Mouse (Mus musculus): Measurements from ENCODE around the gene Spam1.

Spam1 gene

DNA sequence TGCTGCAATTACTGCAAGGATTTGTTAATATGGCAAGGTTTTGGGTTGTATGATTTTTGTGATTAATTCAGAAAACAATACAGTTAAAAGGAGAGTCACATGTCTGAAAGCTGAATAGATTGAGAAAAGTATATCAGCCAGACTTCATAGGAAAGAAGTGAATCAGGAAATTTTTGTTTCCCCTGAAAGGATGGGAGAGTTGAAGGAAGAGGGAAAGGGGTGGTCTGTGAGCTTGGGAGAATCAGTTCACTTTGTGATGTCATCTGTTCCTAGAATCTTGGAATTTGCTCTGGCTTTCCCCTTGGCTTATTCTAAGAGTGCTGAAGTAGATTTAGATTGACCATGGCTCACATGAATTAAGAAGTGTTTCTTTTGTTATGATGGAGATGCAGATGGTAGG lies at the start of gene Spam1:
Gene Spam1, plus strand, starts transcription at position 301 of the 400 bp plus-strand sequence.
- in situ Hi-C loops (cut with MboI; ENCODE audit: low pct_unique_long_range_greater_than_20kb in 1 of 2, low sequenced_read_pairs in 2 of 2, unreplicated experiment in 1 of 2) = no loop called here

DNA sequence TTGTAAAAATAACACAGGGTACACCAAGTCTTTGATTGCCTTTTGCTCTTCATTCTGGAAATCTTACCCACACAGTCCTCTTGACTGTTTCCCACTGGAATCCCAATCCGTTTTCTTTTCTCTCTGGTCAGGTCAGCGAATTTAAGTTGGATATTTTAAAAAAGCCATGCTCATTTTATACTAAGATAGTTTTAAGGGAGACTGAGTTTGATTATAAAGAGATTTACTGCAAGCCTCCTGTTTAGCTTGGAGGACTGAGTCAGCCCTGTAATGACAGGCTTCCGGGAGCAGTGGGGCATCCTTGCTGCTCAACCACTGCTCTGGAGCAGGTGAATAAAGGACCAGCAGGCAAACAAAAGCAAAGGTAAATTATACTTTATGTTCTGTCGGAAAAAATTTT lies 43.0 kb upstream of the Spam1 start, which contains the start of gene Hyal4:
Gene Hyal4, plus strand, starts transcription at position 301 of the 400 bp plus-strand sequence.
- in situ Hi-C loops (cut with MboI; ENCODE audit: low pct_unique_long_range_greater_than_20kb in 1 of 2, low sequenced_read_pairs in 2 of 2, unreplicated experiment in 1 of 2) = no loop called here

DNA sequence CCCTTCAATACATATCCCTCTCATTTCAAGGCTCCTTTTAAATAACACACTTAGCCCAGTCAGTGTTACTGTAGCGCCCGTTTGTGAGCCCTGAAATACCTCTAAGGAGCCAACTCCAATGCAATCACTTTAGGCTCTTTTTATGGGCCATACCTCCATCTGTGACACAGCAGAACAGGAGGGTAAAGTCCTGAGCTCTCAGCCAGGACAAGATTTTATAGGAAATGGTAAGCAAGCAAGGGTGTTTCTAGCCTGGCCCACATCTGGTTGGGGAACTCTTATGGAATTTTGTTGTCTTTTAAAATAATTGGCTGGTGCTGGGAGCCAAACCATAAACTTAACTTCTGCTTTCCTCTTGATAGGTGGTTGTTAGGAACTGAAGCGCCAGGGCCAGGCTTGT lies 31.7 kb upstream of the Spam1 start:
- in situ Hi-C loops (cut with MboI; ENCODE audit: low pct_unique_long_range_greater_than_20kb in 1 of 2, low sequenced_read_pairs in 2 of 2, unreplicated experiment in 1 of 2) = no loop called here

DNA sequence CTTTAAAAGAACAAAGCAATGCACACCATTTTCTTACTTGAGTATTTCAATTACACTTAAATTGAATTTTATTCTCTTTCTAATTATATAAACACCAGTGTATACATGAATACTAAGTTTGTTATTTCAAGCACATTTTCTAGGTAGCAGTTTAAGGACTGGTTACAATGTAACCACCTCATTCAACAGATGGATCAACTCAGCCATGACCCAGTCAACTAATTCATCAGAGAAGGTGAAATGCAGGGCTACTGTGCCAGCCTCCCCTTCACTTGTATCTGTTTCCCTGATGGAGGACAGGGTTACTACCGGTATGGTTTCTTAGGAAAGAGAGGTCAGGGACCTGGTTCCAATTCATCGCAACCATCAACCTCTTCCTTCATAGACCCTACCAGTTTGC lies 24.7 kb upstream of the Spam1 start:
- in situ Hi-C loops (cut with MboI; ENCODE audit: low pct_unique_long_range_greater_than_20kb in 1 of 2, low sequenced_read_pairs in 2 of 2, unreplicated experiment in 1 of 2) = no loop called here

DNA sequence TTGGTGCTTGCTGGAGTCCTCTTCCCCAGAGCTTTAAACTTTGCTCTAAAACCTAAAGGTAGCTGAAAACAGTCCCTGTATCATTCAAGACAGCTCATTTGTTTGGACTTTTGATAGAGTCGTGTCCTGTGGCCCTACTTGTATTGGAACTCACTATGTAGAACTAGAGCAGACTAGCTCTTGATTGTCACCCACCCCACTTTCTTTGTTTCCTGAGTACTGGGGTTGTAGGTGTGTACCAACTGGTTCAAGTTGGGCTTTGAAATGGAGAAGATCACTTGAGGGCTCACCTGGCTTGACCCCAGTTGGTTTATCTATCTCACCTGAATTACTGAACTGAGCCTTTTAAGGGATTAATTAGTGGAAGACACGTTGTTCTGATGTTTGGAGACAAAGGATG lies 11.8 kb upstream of the Spam1 start:
- in situ Hi-C loops (cut with MboI; ENCODE audit: low pct_unique_long_range_greater_than_20kb in 1 of 2, low sequenced_read_pairs in 2 of 2, unreplicated experiment in 1 of 2) = no loop called here

DNA sequence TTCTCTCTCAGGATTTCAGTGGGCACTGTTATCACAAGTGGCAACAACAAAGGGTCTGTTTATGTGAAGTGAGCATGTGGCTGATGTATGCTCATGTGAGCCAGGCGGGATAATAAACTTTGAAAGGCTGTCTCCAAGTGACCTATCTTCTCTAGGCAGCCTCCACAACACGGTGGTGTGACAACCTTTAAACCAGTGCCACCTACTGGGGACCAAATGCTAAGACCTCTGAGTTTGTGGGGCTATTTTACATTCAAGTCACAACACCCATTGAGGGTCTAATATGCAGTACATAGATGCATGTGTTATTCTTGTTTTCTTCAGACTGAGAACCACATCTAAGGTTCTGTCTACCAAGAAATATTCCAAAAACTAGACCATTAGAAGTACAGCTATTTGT lies 31.1 kb downstream of the Spam1 start:
- in situ Hi-C loops (cut with MboI; ENCODE audit: low pct_unique_long_range_greater_than_20kb in 1 of 2, low sequenced_read_pairs in 2 of 2, unreplicated experiment in 1 of 2) = no loop called here

All from mouse embryonic stem cell (cell line).